Mouse (Mus musculus) spleen, adult 12 weeks (tissue): Measurements from ENCODE around the gene Rpia.

Source experiments
- DNase-seq: peaks from one replicate; pipeline ENCODE4 v3.0.0; 2022; ENCODE audit warnings: low spot score

Gene Rpia

GRCm38 (mm10) chr6:70749750-70750149 lies 42.3 kb downstream of the Rpia start:
- no peak for DNase-seq

- no peak for DNase-seq
Measured at GRCm38 (mm10) chr6:70747702-70748101, 44.3 kb downstream of the Rpia start.

- no peak for DNase-seq
Measured at GRCm38 (mm10) chr6:70743902-70744301, 48.1 kb downstream of the Rpia start.

- DNase-seq = no peak
Measured at GRCm38 (mm10) chr6:70742833-70743232, 49.2 kb downstream of the Rpia start.

GRCm38 (mm10) chr6:70740535-70740934 lies 51.5 kb downstream of the Rpia start:
- DNase-seq = no peak

GRCm38 (mm10) chr6:70739456-70739855 lies 52.6 kb downstream of the Rpia start:
- DNase-seq = no peak

GRCm38 (mm10) chr6:70735528-70735927 lies 56.5 kb downstream of the Rpia start:
- no peak for DNase-seq

- DNase-seq = no peak
Measured at GRCm38 (mm10) chr6:70730828-70731227, 61.2 kb downstream of the Rpia start.

- no peak for DNase-seq
Measured at GRCm38 (mm10) chr6:70729125-70729524, 62.9 kb downstream of the Rpia start.

GRCm38 (mm10) chr6:70727094-70727721 lies 64.8 kb downstream of the Rpia start:
- no peak for DNase-seq

GRCm38 (mm10) chr6:70725639-70726038 lies 66.4 kb downstream of the Rpia start:
- DNase-seq = no peak

- DNase-seq = no peak
Measured at GRCm38 (mm10) chr6:70724722-70725121, 67.3 kb downstream of the Rpia start.

- no peak for DNase-seq
Measured at GRCm38 (mm10) chr6:70722298-70722697, 69.7 kb downstream of the Rpia start.

GRCm38 (mm10) chr6:70718760-70719159 lies 73.3 kb downstream of the Rpia start:
- DNase-seq = no peak

GRCm38 (mm10) chr6:70718164-70718563 lies 73.9 kb downstream of the Rpia start:
- DNase-seq = no peak

- no peak for DNase-seq
Measured at GRCm38 (mm10) chr6:70716701-70717393, 75.2 kb downstream of the Rpia start.
